Mouse (Mus musculus): ENCODE measurements at regions not wholly inside any gene's neighbourhood (a gene's known extent, or its start where the extent isn't known, plus 50 kb on each side); places are given as distances from the start of the nearest gene placed in this dataset.
A peak's percentile ranks its signal among the peaks of the same experiment; 100 is the strongest.
"Not testable (repeated sequence)": the region's sequence is repeated elsewhere in the genome, so short reads cannot be mapped to it uniquely, and the experiment has no call there.

- no peak overlapping the region for H3K4me3 ChIP-seq (ENCODE audit: low read depth, low read length)
- no peak overlapping the region for H3K4me2 ChIP-seq (replicated peaks; ENCODE audit: low read depth, low read length)
- H3K27ac ChIP-seq (ENCODE audit: low read length): no peak overlapping the region
- H3K4me1 ChIP-seq (ENCODE audit: control insufficient read depth, insufficient read depth, low read length): no peaks in the 10 kb centered on the region
- no peak overlapping the region for H3K9ac ChIP-seq (replicated peaks; ENCODE audit: low read depth, low read length)
- H3K36me3 ChIP-seq (ENCODE audit: control insufficient read depth, insufficient read depth, low read length): no peaks in the 10 kb centered on the region
- no peak for ATAC-seq (ENCODE audit: insufficient number of reproducible peaks, insufficient read depth, low FRiP score, low read depth)
- no peaks in the 10 kb centered on the region for H3K9me3 ChIP-seq (ENCODE audit: control insufficient read depth, low read depth, low read length)
- WGBS: 93% methylated on average over 11 of the region's 11 CpGs
- no peaks in the 10 kb centered on the region for H3K27me3 ChIP-seq (ENCODE audit: control insufficient read depth, insufficient read depth, low read length)
These were observed 74.4 kb upstream of the Brinp3 start for GRCm38 (mm10) chr1:146420174-146420573.

- not testable (repeated sequence) for H3K4me1 ChIP-seq (ENCODE audit: control insufficient read depth, insufficient read depth, low read length); ATAC-seq (ENCODE audit: insufficient number of reproducible peaks, insufficient read depth, low FRiP score, low read depth); H3K4me2 ChIP-seq (replicated peaks; ENCODE audit: low read depth, low read length); H3K9me3 ChIP-seq (ENCODE audit: control insufficient read depth, low read depth, low read length); H3K4me3 ChIP-seq (ENCODE audit: low read depth, low read length); H3K36me3 ChIP-seq (ENCODE audit: control insufficient read depth, insufficient read depth, low read length); H3K27ac ChIP-seq (ENCODE audit: low read length); H3K9ac ChIP-seq (replicated peaks; ENCODE audit: low read depth, low read length); H3K27me3 ChIP-seq (ENCODE audit: control insufficient read depth, insufficient read depth, low read length)
- WGBS: 68% methylated on average over 2 of the region's 2 CpGs
These were observed 67.7 kb upstream of the Brinp3 start for GRCm38 (mm10) chr1:146426848-146427247.

- H3K4me2 ChIP-seq (replicated peaks; ENCODE audit: low read depth, low read length): no peak overlapping the region
- H3K9ac ChIP-seq (replicated peaks; ENCODE audit: low read depth, low read length): no peak overlapping the region
- no peaks in the 10 kb centered on the region for H3K27me3 ChIP-seq (ENCODE audit: control insufficient read depth, insufficient read depth, low read length)
- no peaks in the 10 kb centered on the region for H3K4me1 ChIP-seq (ENCODE audit: control insufficient read depth, insufficient read depth, low read length)
- H3K9me3 ChIP-seq (ENCODE audit: control insufficient read depth, low read depth, low read length): no peaks in the 10 kb centered on the region
- H3K4me3 ChIP-seq (ENCODE audit: low read depth, low read length): no peak overlapping the region
- H3K27ac ChIP-seq (ENCODE audit: low read length): no peak overlapping the region
- H3K36me3 ChIP-seq (ENCODE audit: control insufficient read depth, insufficient read depth, low read length): no peaks in the 10 kb centered on the region
- peak; percentile 72; the same call in 1 of the 2 replicates for ATAC-seq (ENCODE audit: insufficient number of reproducible peaks, insufficient read depth, low FRiP score, low read depth)
These were observed 52.0 kb upstream of the Brinp3 start for GRCm38 (mm10) chr1:146442576-146442975.

All from stomach, embryonic 14.5 days (tissue).